Mouse (Mus musculus): ENCODE measurements around the gene Slc12a9. TPM values are rescaled to one million over a fixed set of nuclear protein-coding genes. Genes with fewer than 3 reads are reported as not detected.

Gene Slc12a9
- 100 to 1,000 TPM in 6 of 26 experiments, 10 to 100 TPM in 20; 11.3 to 167 (median 61.2) TPM for total RNA-seq (2018; cell fraction: chromatin; rRNA removed)
- 10 to 100 TPM in 25 of 26 experiments, 1 to 10 TPM in 1; 9.3 to 53.3 (median 22.2) TPM for total RNA-seq (2018; cell fraction: cytosol; rRNA removed)
- total RNA-seq (2018; cell fraction: nucleus; rRNA removed): 100 to 1,000 TPM in 2 of 26 experiments, 10 to 100 TPM in 24; 16.9 to 121 (median 64.3) TPM
- polyA plus RNA-seq (2018): 6.9 to 28.0 TPM (median 11.2 TPM) in 3 replicates

GRCm38 (mm10) chr5:137333512-137334174, at the start of gene Slc12a9:
Slc12a9 (minus strand) TSS chr5:137333597.
- Histone ChIP-seq H3K36me3 (ENCODE audit: inconsistent target) (peaks cover 4% of the 10 kb centered on the region; the same call in 1 of the 2 replicates), H3K79me2 (ENCODE audit: inconsistent target) (peaks cover 29% of the 10 kb centered on the region), H3K4me3 (ENCODE audit: inconsistent target) (peak within 1 kb of the TSS; percentile 66), H3K27ac (peak within 1 kb of the TSS; percentile 28; the same call in 1 of the 2 replicates)
- WGBS (ENCODE audit: missing documents): under 1% methylated on average over 44 of the region's 44 CpGs

DNA sequence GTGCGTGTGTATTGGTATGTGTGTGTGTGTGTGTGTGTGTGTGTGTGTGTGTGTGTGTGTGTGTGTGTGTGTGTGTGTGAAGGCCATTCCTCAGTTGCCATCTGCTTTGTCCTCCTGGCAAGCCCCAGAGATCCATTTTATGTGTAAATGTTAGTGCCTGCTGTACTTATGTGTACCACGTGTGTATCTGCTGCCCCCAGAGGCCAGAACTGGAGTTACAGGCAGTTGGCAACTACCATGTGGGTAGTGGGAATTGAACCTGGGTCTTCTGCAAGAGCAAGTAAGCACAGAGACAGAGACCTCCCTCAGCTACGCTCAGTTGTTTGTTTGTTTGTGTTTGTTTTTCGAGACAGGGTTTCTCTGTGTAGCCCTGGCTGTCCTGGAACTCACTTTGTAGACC, 47.8 kb upstream of the Slc12a9 start:
- Histone ChIP-seq H3K27ac (no peak overlapping the region), H3K79me2 (ENCODE audit: inconsistent target) (no peaks in the 10 kb centered on the region), H3K36me3 (ENCODE audit: inconsistent target) (no peaks in the 10 kb centered on the region), H3K4me3 (ENCODE audit: inconsistent target) (no peak overlapping the region)
- 74% methylated on average over 4 of the region's 4 CpGs for WGBS (ENCODE audit: missing documents)

- Histone ChIP-seq H3K4me3 (ENCODE audit: inconsistent target) (no peak overlapping the region), H3K36me3 (ENCODE audit: inconsistent target) (no peaks in the 10 kb centered on the region), H3K27ac (no peak overlapping the region), H3K79me2 (ENCODE audit: inconsistent target) (no peaks in the 10 kb centered on the region)
- WGBS (ENCODE audit: missing documents): 71% methylated on average over 10 of the region's 15 CpGs
Measured at GRCm38 (mm10) chr5:137377603-137378002, 44.2 kb upstream of the Slc12a9 start.

GRCm38 (mm10) chr5:137377176-137377575, 43.8 kb upstream of the Slc12a9 start:
- no peak overlapping the region for H3K27ac ChIP-seq
- no peaks in the 10 kb centered on the region for H3K79me2 ChIP-seq (ENCODE audit: inconsistent target)
- no peak overlapping the region for H3K4me3 ChIP-seq (ENCODE audit: inconsistent target)
- H3K36me3 ChIP-seq (ENCODE audit: inconsistent target): no peaks in the 10 kb centered on the region
- WGBS (ENCODE audit: missing documents): 43% methylated on average over 11 of the region's 11 CpGs

GRCm38 (mm10) chr5:137376722-137377121, 43.3 kb upstream of the Slc12a9 start:
- Histone ChIP-seq H3K27ac (no peak overlapping the region), H3K36me3 (ENCODE audit: inconsistent target) (no peaks in the 10 kb centered on the region), H3K79me2 (ENCODE audit: inconsistent target) (no peaks in the 10 kb centered on the region), H3K4me3 (ENCODE audit: inconsistent target) (no peak overlapping the region)
- 81% methylated on average over 7 of the region's 9 CpGs for WGBS (ENCODE audit: missing documents)

DNA sequence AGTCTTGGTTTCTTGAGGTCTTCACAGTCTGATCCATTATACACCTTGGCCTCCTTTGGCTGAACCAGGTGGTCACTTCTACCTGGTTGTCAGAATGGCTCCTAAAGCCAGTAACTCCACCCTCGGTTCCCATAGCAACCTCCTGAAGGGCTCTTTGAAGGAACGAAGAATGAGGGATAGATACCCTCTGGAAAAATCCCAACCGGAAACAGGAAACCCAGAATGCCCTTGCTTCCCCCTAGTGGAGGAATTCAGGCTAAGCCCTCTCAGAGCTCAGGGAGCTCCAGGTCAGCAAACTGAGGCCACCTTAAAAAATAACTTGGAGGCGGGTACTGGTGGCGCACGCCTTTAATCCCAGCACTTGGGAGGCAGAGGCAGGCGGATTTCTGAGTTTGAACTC, 42.8 kb upstream of the Slc12a9 start:
- Histone ChIP-seq H3K36me3 (ENCODE audit: inconsistent target) (no peaks in the 10 kb centered on the region), H3K4me3 (ENCODE audit: inconsistent target) (no peak overlapping the region), H3K79me2 (ENCODE audit: inconsistent target) (no peaks in the 10 kb centered on the region), H3K27ac (no peak overlapping the region)
- WGBS (ENCODE audit: missing documents): 67% methylated on average over 7 of the region's 7 CpGs

GRCm38 (mm10) chr5:137375627-137376026, 42.2 kb upstream of the Slc12a9 start:
- Histone ChIP-seq H3K79me2 (ENCODE audit: inconsistent target) (no peaks in the 10 kb centered on the region), H3K36me3 (ENCODE audit: inconsistent target) (no peaks in the 10 kb centered on the region), H3K4me3 (ENCODE audit: inconsistent target) (no peak overlapping the region), H3K27ac (no peak overlapping the region)
- 86% methylated on average over 2 of the region's 2 CpGs for WGBS (ENCODE audit: missing documents)

DNA sequence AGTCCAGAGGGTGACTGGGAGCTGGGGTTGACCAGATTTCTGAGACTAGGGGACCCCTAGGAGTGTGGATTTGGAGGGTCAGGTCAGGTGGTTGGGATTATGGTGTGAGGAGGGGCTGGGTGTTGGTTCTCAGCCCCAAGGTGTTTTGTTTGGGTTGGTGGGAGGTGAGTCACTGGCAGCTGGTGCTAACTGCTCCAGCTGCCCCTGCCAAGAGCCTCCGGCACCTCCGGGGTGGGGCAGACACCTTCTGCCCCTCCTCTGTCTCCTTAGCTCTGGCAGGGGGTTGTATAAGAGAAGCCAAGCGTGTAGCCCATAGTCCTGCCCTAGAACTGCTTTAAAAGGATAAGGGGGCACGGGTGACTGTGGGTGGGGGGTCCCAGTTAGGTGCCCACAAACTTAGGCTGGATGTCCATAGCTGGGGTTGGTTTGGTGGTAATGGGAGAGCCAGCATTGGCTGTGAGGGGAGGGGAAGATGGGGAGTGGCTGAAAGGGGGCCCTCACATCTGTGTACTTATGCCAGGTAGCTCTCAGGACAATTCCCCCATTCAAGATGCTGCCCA, 41.2 kb upstream of the Slc12a9 start:
- Histone ChIP-seq H3K4me3 (ENCODE audit: inconsistent target) (no peak overlapping the region), H3K79me2 (ENCODE audit: inconsistent target) (no peaks in the 10 kb centered on the region), H3K27ac (no peak overlapping the region), H3K36me3 (ENCODE audit: inconsistent target) (no peaks in the 10 kb centered on the region)
- WGBS (ENCODE audit: missing documents): 75% methylated on average over 3 of the region's 4 CpGs

GRCm38 (mm10) chr5:137373371-137373950, 40.1 kb upstream of the Slc12a9 start:
- Histone ChIP-seq H3K4me3 (ENCODE audit: inconsistent target) (no peak overlapping the region), H3K79me2 (ENCODE audit: inconsistent target) (no peaks in the 10 kb centered on the region), H3K36me3 (ENCODE audit: inconsistent target) (no peaks in the 10 kb centered on the region), H3K27ac (no peak overlapping the region)
- WGBS (ENCODE audit: missing documents): 86% methylated on average over 12 of the region's 12 CpGs

GRCm38 (mm10) chr5:137369665-137370064, 36.3 kb upstream of the Slc12a9 start:
- 93% methylated on average over 10 of the region's 11 CpGs for WGBS (ENCODE audit: missing documents)
- Histone ChIP-seq H3K79me2 (ENCODE audit: inconsistent target) (no peaks in the 10 kb centered on the region), H3K27ac (no peak overlapping the region), H3K4me3 (ENCODE audit: inconsistent target) (no peak overlapping the region), H3K36me3 (ENCODE audit: inconsistent target) (no peaks in the 10 kb centered on the region)

DNA sequence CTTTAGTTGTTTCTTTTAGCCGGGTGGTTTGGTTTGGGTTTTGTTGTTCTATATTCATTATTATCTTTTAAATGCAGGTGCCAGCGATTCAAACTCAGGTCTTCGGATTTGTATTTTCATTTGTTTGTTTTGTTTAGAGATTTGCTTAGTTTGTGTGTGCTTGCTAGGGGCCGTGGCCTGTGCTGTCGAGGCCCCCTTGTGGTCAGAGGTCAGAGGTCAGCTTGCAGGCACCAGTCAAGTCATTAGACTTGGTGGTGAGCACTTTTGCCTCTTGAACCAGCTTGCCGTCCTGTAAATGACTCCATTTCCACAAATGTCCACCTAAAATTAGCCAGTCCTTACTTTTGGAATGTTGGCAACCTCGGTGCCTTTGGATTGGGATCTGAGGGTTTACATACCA, 25.0 kb upstream of the Slc12a9 start:
- 64% methylated on average over 7 of the region's 7 CpGs for WGBS (ENCODE audit: missing documents)
- Histone ChIP-seq H3K4me3 (ENCODE audit: inconsistent target) (no peak overlapping the region), H3K36me3 (ENCODE audit: inconsistent target) (no peaks in the 10 kb centered on the region), H3K27ac (no peak overlapping the region), H3K79me2 (ENCODE audit: inconsistent target) (no peaks in the 10 kb centered on the region)

GRCm38 (mm10) chr5:137354091-137354490, 20.7 kb upstream of the Slc12a9 start:
- Histone ChIP-seq H3K4me3 (ENCODE audit: inconsistent target) (no peak overlapping the region), H3K36me3 (ENCODE audit: inconsistent target) (no peaks in the 10 kb centered on the region), H3K79me2 (ENCODE audit: inconsistent target) (no peaks in the 10 kb centered on the region), H3K27ac (no peak overlapping the region)
- 91% methylated on average over 17 of the region's 17 CpGs for WGBS (ENCODE audit: missing documents)

- no peak overlapping the region for H3K27ac ChIP-seq
- no peak overlapping the region for H3K4me3 ChIP-seq (ENCODE audit: inconsistent target)
- H3K36me3 ChIP-seq (ENCODE audit: inconsistent target): no peaks in the 10 kb centered on the region
- H3K79me2 ChIP-seq (ENCODE audit: inconsistent target): no peaks in the 10 kb centered on the region
- 82% methylated on average over 16 of the region's 16 CpGs for WGBS (ENCODE audit: missing documents)
Measured at GRCm38 (mm10) chr5:137352011-137352975, 18.9 kb upstream of the Slc12a9 start.

- H3K36me3 ChIP-seq (ENCODE audit: inconsistent target): no peaks in the 10 kb centered on the region
- H3K79me2 ChIP-seq (ENCODE audit: inconsistent target): no peaks in the 10 kb centered on the region
- H3K4me3 ChIP-seq (ENCODE audit: inconsistent target): no peak overlapping the region
- 89% methylated on average over 4 of the region's 4 CpGs for WGBS (ENCODE audit: missing documents)
- no peak overlapping the region for H3K27ac ChIP-seq
Measured at GRCm38 (mm10) chr5:137351394-137351793, 18.0 kb upstream of the Slc12a9 start.
